Mouse (Mus musculus) ovary, postnatal 14 days (tissue): ENCODE measurements at regions not wholly inside any gene's neighbourhood (a gene's known extent, or its start where the extent isn't known, plus 50 kb on each side); places are given as distances from the start of the nearest gene placed in this dataset.

ENCODE experiments used
- DNase-seq: peaks from one replicate; pipeline ENCODE4 v3.0.0; 2022; ENCODE audit warnings: low spot score

DNA sequence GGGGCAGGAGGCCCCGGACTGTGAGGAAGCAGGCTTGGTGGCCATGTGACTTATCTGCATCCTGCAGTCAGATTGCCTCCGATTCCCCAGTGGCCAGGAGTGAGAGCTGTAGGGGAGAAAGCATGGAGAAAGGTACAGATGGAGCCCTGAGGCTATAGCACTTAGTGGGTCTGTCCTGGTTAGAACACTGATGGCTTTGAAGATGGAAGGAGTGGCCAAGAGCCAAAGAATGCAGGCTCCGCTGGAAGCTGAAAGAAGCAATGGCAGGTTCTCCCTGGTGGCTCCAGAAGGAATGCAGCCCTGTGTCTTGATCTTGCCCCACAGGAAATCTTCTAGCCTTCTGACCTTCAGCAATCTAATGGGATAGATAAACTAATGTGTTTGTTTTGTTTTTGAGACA lies 926.3 kb downstream of the 4930447A16Rik start:
- no peak for DNase-seq

DNA sequence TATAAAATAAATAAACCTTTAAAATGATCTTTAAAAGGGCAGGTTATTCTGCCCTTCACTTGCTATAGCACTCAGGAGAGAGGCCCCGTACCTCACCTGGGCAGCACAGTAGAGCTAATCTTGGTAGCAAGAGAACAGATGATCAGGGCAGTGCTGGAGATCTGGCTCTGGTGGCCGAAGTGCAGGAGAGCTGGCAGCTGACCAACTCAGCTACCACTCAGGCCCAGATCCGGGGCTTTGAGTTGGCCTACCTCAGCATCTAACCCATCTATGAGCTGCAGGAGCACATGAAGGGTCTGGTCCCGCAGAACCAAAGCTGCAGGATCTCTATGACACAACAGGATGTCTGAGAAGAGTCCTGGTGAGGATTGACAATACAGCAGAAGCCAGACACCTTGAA lies 928.0 kb downstream of the 4930447A16Rik start:
- DNase-seq, result no peak

GRCm38 (mm10) chr15:38359053-38359452 lies 933.7 kb downstream of the 4930447A16Rik start:
- no peak for DNase-seq

DNA sequence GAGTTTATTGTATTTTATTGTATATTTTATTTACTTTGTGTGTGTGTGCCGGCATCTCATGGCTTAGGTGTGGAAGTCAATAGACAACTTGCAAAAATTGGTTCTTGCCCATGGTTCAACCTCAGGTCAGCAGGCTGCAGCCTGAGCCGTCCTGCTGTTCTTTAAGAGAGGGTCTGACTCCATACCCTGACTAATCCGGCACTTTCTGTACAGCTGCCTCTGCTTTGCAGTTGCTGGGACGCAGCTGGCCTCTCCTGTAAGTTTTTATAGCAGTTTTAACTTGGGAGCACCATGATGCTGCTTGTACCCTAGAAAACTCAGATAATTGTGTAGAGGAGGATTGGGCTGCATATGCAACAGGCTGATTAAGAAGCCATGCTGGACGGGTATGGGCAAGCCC lies 938.2 kb downstream of the 4930447A16Rik start:
- DNase-seq, result no peak

DNA sequence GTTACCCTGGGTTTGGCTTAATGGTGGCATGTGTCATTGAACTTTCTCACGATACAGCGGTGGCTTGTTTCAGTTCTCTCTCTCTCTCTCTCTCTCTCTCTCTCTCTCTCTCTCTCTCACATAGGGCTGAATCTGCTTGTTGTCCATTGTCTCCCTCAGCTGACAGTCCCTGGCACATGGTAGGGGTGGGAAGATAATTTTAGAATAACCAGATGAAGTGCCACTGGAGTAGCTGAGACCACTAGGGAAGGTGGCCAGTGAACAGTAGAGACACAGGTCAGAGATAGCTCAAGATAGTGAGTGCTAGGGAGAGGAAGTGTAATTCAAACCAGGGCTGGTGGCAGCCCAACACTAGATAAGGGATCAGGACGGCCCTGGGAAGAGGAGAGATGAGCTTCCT lies 938.7 kb downstream of the 4930447A16Rik start:
- DNase-seq, result no peak

GRCm38 (mm10) chr15:38367643-38368042 lies 942.3 kb downstream of the 4930447A16Rik start:
- no peak for DNase-seq

- no peak for DNase-seq
These were observed 942.9 kb downstream of the 4930447A16Rik start for GRCm38 (mm10) chr15:38368291-38368690.

DNA sequence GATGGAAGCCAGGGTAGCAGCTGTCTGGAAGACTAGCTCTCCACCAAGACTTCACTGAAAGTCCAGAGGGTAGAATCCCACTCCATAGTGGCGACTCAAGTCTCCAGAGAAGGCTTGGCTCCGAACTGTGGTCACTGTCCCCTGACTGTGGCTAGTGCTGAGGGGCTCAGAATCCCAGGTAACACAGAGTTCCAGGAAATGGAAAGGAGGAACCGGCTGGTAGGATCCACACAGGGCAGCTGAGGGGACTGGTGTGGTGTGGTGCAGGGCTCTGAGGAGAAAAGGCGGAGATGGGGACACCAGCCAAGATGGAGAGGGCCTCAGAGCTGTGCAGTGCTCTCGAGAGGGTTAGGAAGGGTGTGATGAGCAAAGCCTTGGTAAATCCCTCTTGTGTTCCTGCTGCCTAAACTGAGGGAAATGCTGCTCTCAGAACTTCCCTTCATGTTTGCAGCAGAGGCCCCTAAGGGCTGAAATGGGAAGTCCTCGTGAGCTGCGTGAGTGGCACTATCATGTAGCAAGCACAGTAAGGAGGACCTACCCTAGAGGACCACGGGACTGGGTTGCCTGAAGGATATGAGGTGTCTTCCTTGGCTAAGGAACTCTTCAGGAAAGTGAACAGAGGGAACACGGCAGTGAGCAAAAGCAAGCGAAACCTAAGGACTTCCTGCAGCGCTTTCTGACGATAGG lies 946.2 kb downstream of the 4930447A16Rik start:
- no peak for DNase-seq

GRCm38 (mm10) chr15:38373797-38374196 lies 948.4 kb downstream of the 4930447A16Rik start:
- peak; percentile 52 for DNase-seq

- peak; percentile 74 for DNase-seq
These were observed 949.4 kb downstream of the 4930447A16Rik start for GRCm38 (mm10) chr15:38374786-38375185.

DNA sequence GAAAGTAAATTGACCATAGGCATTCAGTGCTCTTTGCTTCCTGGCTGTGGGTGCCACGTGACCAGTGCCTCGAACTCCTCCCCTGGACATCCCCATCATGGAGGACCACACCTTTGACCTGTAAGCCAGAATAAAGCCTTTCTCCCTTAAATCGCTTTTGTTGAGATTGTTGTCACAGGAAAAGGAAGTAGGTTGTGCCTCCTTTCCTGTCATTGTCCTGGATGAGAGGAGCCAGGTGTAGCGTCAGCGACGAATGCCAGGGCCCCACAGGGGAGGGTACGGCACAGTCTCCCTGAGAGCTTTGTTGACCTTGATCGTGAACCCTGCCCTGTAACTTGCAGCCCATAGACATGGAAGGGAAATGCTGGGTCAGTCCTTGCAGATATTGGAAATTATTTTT lies 952.8 kb downstream of the 4930447A16Rik start:
- DNase-seq, result no peak

GRCm38 (mm10) chr15:38387617-38388016 lies 962.3 kb downstream of the 4930447A16Rik start:
- DNase-seq, result no peak

GRCm38 (mm10) chr15:38388436-38388835 lies 963.1 kb downstream of the 4930447A16Rik start:
- no peak for DNase-seq

- no peak for DNase-seq
These were observed 965.1 kb downstream of the 4930447A16Rik start for GRCm38 (mm10) chr15:38390450-38390849.

- no peak for DNase-seq
These were observed 966.1 kb downstream of the 4930447A16Rik start for GRCm38 (mm10) chr15:38391420-38391819.

GRCm38 (mm10) chr15:38391860-38392259 lies 966.5 kb downstream of the 4930447A16Rik start:
- DNase-seq, result no peak

- no peak for DNase-seq
These were observed 967.2 kb downstream of the 4930447A16Rik start for GRCm38 (mm10) chr15:38392441-38393149.

DNA sequence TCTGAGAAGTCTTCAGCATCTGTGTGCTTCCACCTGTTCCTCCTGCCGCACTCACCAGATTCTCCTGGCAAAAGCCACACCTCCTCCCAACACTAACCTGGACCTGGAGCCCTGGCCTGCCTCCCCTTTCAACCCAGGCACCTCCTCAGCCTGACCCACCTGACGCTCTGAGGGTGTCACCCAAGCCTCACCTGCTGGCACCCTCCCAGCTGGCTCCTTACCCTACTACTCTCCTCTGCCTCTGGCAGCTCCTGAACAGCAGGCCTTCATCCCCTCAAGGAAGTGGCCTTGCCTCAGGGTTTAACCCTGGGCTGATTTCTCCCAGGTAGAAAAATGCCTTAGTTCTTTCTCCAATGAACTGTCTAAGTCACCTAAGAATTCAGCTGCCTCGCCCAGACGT lies 973.5 kb downstream of the 4930447A16Rik start:
- peak; percentile 47 for DNase-seq

- no peak for DNase-seq
These were observed 977.4 kb downstream of the 4930447A16Rik start for GRCm38 (mm10) chr15:38402762-38403161.

DNA sequence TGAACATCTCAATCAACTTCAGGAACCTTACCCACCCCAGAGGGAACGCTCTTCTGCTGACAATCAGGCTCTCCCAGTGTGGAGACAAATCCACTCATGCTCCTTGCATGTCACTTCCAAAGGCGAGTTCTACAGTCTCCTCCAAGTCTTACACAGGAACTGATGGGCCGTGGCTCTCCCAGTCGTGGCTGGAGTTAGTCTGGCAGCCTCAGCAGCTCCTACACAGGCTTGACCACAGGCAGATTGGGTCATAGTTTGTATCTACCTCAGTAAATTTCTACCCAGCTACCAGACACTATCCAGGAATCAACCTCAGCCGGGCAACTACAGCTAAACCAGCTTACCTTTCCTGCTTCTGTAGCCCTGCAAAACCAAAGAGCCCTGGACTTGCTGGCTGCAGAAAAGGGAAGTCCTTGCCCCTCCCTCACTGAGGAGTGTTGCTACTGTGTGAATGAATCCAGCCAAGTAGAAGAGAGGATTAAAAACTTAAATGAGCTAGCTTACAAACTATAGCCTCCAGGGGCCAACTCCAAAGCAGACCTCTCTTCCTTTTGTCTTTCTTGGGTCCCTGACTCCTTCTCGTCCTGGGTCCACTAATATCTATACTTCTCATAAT lies 978.5 kb downstream of the 4930447A16Rik start:
- DNase-seq, result no peak

GRCm38 (mm10) chr15:38406114-38406960 lies 981.0 kb downstream of the 4930447A16Rik start:
- DNase-seq, result peak; percentile 43

GRCm38 (mm10) chr15:38407476-38407875 lies 982.1 kb downstream of the 4930447A16Rik start:
- no peak for DNase-seq
